ENCODE assay signal across 25 mouse cellular contexts in the genomic region with DNA sequence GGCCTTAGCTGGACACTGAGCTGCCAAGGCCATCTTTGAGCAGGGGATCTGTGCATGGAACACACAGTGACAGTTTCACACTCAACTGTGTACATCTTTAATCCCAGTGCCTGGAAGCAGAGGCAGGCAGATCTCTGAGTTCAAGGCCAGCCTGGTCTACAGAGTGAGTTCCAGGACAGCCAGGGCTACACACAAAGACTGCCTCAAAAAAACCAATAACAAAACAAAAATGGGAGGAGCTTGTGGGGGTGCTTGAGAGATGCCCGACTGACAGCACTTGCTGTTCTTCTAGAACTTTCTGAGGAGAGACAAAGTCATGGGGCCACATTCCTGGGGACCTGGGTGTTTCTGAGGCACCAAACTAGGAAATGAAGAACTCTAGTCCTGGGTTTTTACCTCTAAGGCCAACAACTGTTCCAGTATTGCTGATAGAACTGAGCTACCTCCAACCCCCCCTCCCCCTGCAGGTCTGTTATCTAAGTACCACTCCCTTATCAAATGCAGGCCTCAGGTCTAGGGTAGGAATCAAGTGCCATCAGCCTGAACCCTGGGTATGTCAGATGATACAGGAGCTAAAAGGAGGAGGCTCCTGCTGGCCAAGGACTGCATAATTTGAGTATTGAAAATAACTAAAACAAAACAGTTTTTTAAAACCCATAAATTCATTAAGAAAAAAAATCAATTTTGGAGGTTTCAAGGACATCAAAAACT. TPM values are rescaled to one million over a fixed set of nuclear protein-coding genes. Genes with fewer than 3 reads are reported as not detected.
DNase-seq lines count a peak whose midpoint lies in the region; ATAC-seq and TF ChIP-seq lines count a peak whose summit lies in the region.
"Had no signal": no experiment of that assay in that cellular context is flagged by ENCODE, and none has a peak within 500 bp of the region (broad histone marks: within the 10 kb centered on the region; RNA-seq: fewer than 3 reads in every experiment).

No protein-coding gene starts in this region.

- DNase-seq in stomach, postnatal 0 days (ENCODE audit: low spot score) = no peak
- no peak for DNase-seq in gastrocnemius, postnatal 36 days
- DNase-seq in layer of hippocampus, postnatal 25 days (ENCODE audit: extremely low spot score in 1 of 2, low spot score in 1 of 2) = no peak
- DNase-seq: B cell, adult 2 months; cerebellum, adult 11 months; cerebellum, postnatal 10 days; gastrocnemius, adult 2 months; heart, adult 18-20 months; kidney, adult 18-20 months; kidney, postnatal 25 days; lung, adult 2 months; lung, postnatal 4 days; thymus, postnatal 14 days had no signal

- H3K27ac ChIP-seq in stomach, embryonic 14.5 days (ENCODE audit: low read length) = no peak overlapping the region
- no peak overlapping the region for H3K27ac ChIP-seq in stomach, postnatal 0 days (replicated peaks)
- H3K27ac ChIP-seq in liver, embryonic 15.5 days (replicated peaks) = peak overlapping the region; percentile 77
- H3K27ac ChIP-seq in midbrain, embryonic 13.5 days = no peak overlapping the region
- no peak overlapping the region for H3K27ac ChIP-seq in neural tube, embryonic 15.5 days (replicated peaks)
- H3K27ac ChIP-seq: gastrocnemius, adult 2 months; heart, embryonic 13.5 days; midbrain, embryonic 12.5 days had no signal

- H3K36me3 ChIP-seq in stomach, embryonic 14.5 days (ENCODE audit: control insufficient read depth, insufficient read depth, low read length) = peaks cover 14% of the 10 kb centered on the region; the same call in 1 of the 2 replicates
- peaks cover 18% of the 10 kb centered on the region for H3K36me3 ChIP-seq in stomach, postnatal 0 days (ENCODE audit: control insufficient read depth, insufficient read depth, low read length)
- H3K36me3 ChIP-seq in liver, embryonic 15.5 days (replicated peaks) = peaks cover 63% of the 10 kb centered on the region
- peaks cover 42% of the 10 kb centered on the region for H3K36me3 ChIP-seq in midbrain, embryonic 13.5 days
- H3K36me3 ChIP-seq in neural tube, embryonic 15.5 days = peaks cover 28% of the 10 kb centered on the region

- WGBS in stomach, embryonic 14.5 days = 65% methylated on average over 1 of the region's 1 CpGs
- WGBS in stomach, postnatal 0 days = 68% methylated on average over 1 of the region's 1 CpGs
- 21% methylated on average over 1 of the region's 1 CpGs for WGBS in liver, embryonic 15.5 days (ENCODE audit: insufficient replicate concordance)
- 71% methylated on average over 1 of the region's 1 CpGs for WGBS in midbrain, embryonic 13.5 days
- WGBS in neural tube, embryonic 15.5 days = 75% methylated on average over 1 of the region's 1 CpGs

- no peak overlapping the region for H3K4me2 ChIP-seq in stomach, embryonic 14.5 days (replicated peaks; ENCODE audit: low read depth, low read length)
- no peak overlapping the region for H3K4me2 ChIP-seq in stomach, postnatal 0 days (replicated peaks; ENCODE audit: low read depth)
- H3K4me2 ChIP-seq in liver, embryonic 15.5 days = peak overlapping the region; percentile 59
- no peak overlapping the region for H3K4me2 ChIP-seq in midbrain, embryonic 13.5 days (replicated peaks)
- no peak overlapping the region for H3K4me2 ChIP-seq in neural tube, embryonic 15.5 days
- H3K4me2 ChIP-seq: heart, embryonic 13.5 days; midbrain, embryonic 12.5 days had no signal

- no peaks in the 10 kb centered on the region for H3K4me1 ChIP-seq in stomach, embryonic 14.5 days (ENCODE audit: control insufficient read depth, insufficient read depth, low read length)
- no peaks in the 10 kb centered on the region for H3K4me1 ChIP-seq in stomach, postnatal 0 days (replicated peaks; ENCODE audit: control insufficient read depth, insufficient read depth)
- peaks cover 39% of the 10 kb centered on the region for H3K4me1 ChIP-seq in liver, embryonic 15.5 days (replicated peaks)
- H3K4me1 ChIP-seq in midbrain, embryonic 13.5 days (replicated peaks) = no peaks in the 10 kb centered on the region
- H3K4me1 ChIP-seq in neural tube, embryonic 15.5 days = no peaks in the 10 kb centered on the region
- H3K4me1 ChIP-seq: midbrain, embryonic 12.5 days had no signal

- no peaks in the 10 kb centered on the region for H3K9me3 ChIP-seq in stomach, embryonic 14.5 days (ENCODE audit: control insufficient read depth, low read depth, low read length)
- no peaks in the 10 kb centered on the region for H3K9me3 ChIP-seq in stomach, postnatal 0 days (ENCODE audit: control insufficient read depth, low read length)
- no peaks in the 10 kb centered on the region for H3K9me3 ChIP-seq in liver, embryonic 15.5 days (replicated peaks)
- no peaks in the 10 kb centered on the region for H3K9me3 ChIP-seq in midbrain, embryonic 13.5 days
- H3K9me3 ChIP-seq in neural tube, embryonic 15.5 days (replicated peaks) = no peaks in the 10 kb centered on the region
- H3K9me3 ChIP-seq: heart, embryonic 13.5 days; midbrain, embryonic 12.5 days had no signal

- no peak for TF ChIP-seq CTCF in stomach, postnatal 0 days (IDR thresholded peaks at IDR 0.05; ENCODE audit: low read depth)

- H3K9ac ChIP-seq in stomach, embryonic 14.5 days (replicated peaks; ENCODE audit: low read depth, low read length) = no peak overlapping the region
- H3K9ac ChIP-seq in stomach, postnatal 0 days (ENCODE audit: low read length) = no peak overlapping the region
- H3K9ac ChIP-seq in liver, embryonic 15.5 days = peak overlapping the region; percentile 18; the same call in 1 of the 2 replicates
- H3K9ac ChIP-seq in midbrain, embryonic 13.5 days (replicated peaks) = no peak overlapping the region
- H3K9ac ChIP-seq in neural tube, embryonic 15.5 days (replicated peaks) = no peak overlapping the region
- H3K9ac ChIP-seq: heart, embryonic 13.5 days; midbrain, embryonic 12.5 days had no signal

- no peak for TF ChIP-seq EP300 in stomach, postnatal 0 days (optimal IDR thresholded peaks at IDR 0.05)

- no peak overlapping the region for H3K4me3 ChIP-seq in stomach, embryonic 14.5 days (ENCODE audit: low read depth, low read length)
- no peak overlapping the region for H3K4me3 ChIP-seq in stomach, postnatal 0 days (ENCODE audit: low read depth, low read length)
- 0 out of 2 replicates have a peak overlapping the region, but pooled peaks have one; percentile 3 for H3K4me3 ChIP-seq in liver, embryonic 15.5 days (replicated peaks)
- no peak overlapping the region for H3K4me3 ChIP-seq in midbrain, embryonic 13.5 days (replicated peaks)
- H3K4me3 ChIP-seq in neural tube, embryonic 15.5 days (replicated peaks) = no peak overlapping the region
- H3K4me3 ChIP-seq: gastrocnemius, adult 2 months; heart, embryonic 13.5 days; midbrain, embryonic 12.5 days; myocyte had no signal

- intact Hi-C loops in gastrocnemius, postnatal 36 days (cut with DNase I) = no loop called here

- H3K27me3 ChIP-seq in stomach, embryonic 14.5 days (ENCODE audit: control insufficient read depth, insufficient read depth, low read length) = no peaks in the 10 kb centered on the region
- H3K27me3 ChIP-seq in stomach, postnatal 0 days (ENCODE audit: control insufficient read depth, insufficient read depth, low read length) = no peaks in the 10 kb centered on the region
- no peaks in the 10 kb centered on the region for H3K27me3 ChIP-seq in liver, embryonic 15.5 days
- H3K27me3 ChIP-seq in midbrain, embryonic 13.5 days = no peaks in the 10 kb centered on the region
- no peaks in the 10 kb centered on the region for H3K27me3 ChIP-seq in neural tube, embryonic 15.5 days (replicated peaks)
- H3K27me3 ChIP-seq: heart, embryonic 13.5 days; midbrain, embryonic 12.5 days had no signal

- ATAC-seq in stomach, embryonic 14.5 days (ENCODE audit: insufficient number of reproducible peaks, insufficient read depth, low FRiP score, low read depth) = peak; percentile 58; the same call in 1 of the 2 replicates
- no peak for ATAC-seq in stomach, postnatal 0 days (ENCODE audit: low FRiP score, low TSS enrichment)
- ATAC-seq in erythroid progenitor cell, adult 5-6 weeks (replicated peaks; ENCODE audit: low FRiP score, poor library complexity, severe bottlenecking) = peak; percentile 88
- ATAC-seq in liver, embryonic 15.5 days (ENCODE audit: insufficient read depth) = peak; percentile 98
- ATAC-seq in midbrain, embryonic 13.5 days = no peak
- no peak for ATAC-seq in neural tube, embryonic 15.5 days (ENCODE audit: low FRiP score)
- ATAC-seq: hindbrain, embryonic 16.5 days had no signal

RNA-seq across cellular contexts. Expression of a gene that starts 45.5 kb away (rescaled TPM):
- 0.94 and 1.8 TPM in 2 replicates for polyA plus RNA-seq in stomach, embryonic 14.5 days (2014; fragmentation: Nextera tagmentation; extraction: Ambion mirVana)
- 0.82 and 1.7 TPM in 2 replicates for polyA plus RNA-seq in stomach, postnatal 0 days (2015; fragmentation: Nextera tagmentation; extraction: Ambion mirVana)
- total RNA-seq in erythroid progenitor cell, adult 5-6 weeks (2015; ENCODE audit: low replicate concordance) = not detected in 2 replicates
- total RNA-seq in erythroid progenitor cell, adult 5-6 weeks (2017; ENCODE audit: low replicate concordance) = not detected in 2 replicates
- polyA plus RNA-seq in liver, embryonic 15.5 days (2015; fragmentation: Nextera tagmentation; extraction: Ambion mirVana) = 0.50 and 0.56 TPM in 2 replicates
- 1.1 and 3.0 TPM in 2 replicates for polyA plus RNA-seq in midbrain, embryonic 13.5 days (2015; fragmentation: Nextera tagmentation; extraction: Ambion mirVana)
- not detected for total RNA-seq in gastrocnemius, postnatal 36 days (2021)
- 0.93 and 0.95 TPM in 2 replicates for polyA plus RNA-seq in neural tube, embryonic 15.5 days (2015; fragmentation: Nextera tagmentation; extraction: Ambion mirVana)
- not detected for total RNA-seq in layer of hippocampus, postnatal 25 days (2021)
- total RNA-seq: adrenal gland, adult 18-20 months; gastrocnemius, adult 2 months; heart, adult 18-20 months; heart, postnatal 25 days had no signal
- polyA plus RNA-seq: myocyte had no signal

RNA-seq across cellular contexts. Expression of a gene that starts 52.3 kb away (rescaled TPM):
- 0.20 TPM in 1 of 2 replicates, not detected in the other for polyA plus RNA-seq in stomach, embryonic 14.5 days (2014; fragmentation: Nextera tagmentation; extraction: Ambion mirVana)
- 0.08 and 0.13 TPM in 2 replicates for polyA plus RNA-seq in stomach, postnatal 0 days (2015; fragmentation: Nextera tagmentation; extraction: Ambion mirVana)
- total RNA-seq in erythroid progenitor cell, adult 5-6 weeks (2015; ENCODE audit: low replicate concordance) = not detected in 2 replicates
- not detected in 2 replicates for total RNA-seq in erythroid progenitor cell, adult 5-6 weeks (2017; ENCODE audit: low replicate concordance)
- polyA plus RNA-seq in liver, embryonic 15.5 days (2015; fragmentation: Nextera tagmentation; extraction: Ambion mirVana) = 0.56 and 0.59 TPM in 2 replicates
- 0.11 TPM in 1 of 2 replicates, not detected in the other for polyA plus RNA-seq in midbrain, embryonic 13.5 days (2015; fragmentation: Nextera tagmentation; extraction: Ambion mirVana)
- total RNA-seq in gastrocnemius, postnatal 36 days (2021) = not detected
- 0.08 TPM in 1 of 2 replicates, not detected in the other for polyA plus RNA-seq in neural tube, embryonic 15.5 days (2015; fragmentation: Nextera tagmentation; extraction: Ambion mirVana)
- not detected for total RNA-seq in layer of hippocampus, postnatal 25 days (2021)
- total RNA-seq: adrenal gland, adult 18-20 months; gastrocnemius, adult 2 months; heart, adult 18-20 months; heart, postnatal 25 days had no signal
- polyA plus RNA-seq: heart, embryonic 13.5 days; neural tube, embryonic 14.5 days had no signal

Comparison
In these comparisons a context has a peak if more than half of its experiments do, and no peak if none do; other contexts are left out.
1. ATAC-seq: peak in stomach, embryonic 14.5 days (single experiment), erythroid progenitor cell, adult 5-6 weeks (single experiment) and liver, embryonic 15.5 days (single experiment); none in stomach, postnatal 0 days (single experiment), midbrain, embryonic 13.5 days (single experiment) and neural tube, embryonic 15.5 days (single experiment).